Mouse (Mus musculus): ENCODE results near the gene Drg1.

- no peak for TF ChIP-seq CTCF (conservative IDR thresholded peaks at IDR 0.05; ENCODE audit: low read length)
- TF ChIP-seq NANOG (IDR thresholded peaks at IDR 0.05; ENCODE audit: borderline replicate concordance, low read length): no peak
- TF ChIP-seq POU5F1 (IDR thresholded peaks at IDR 0.05; ENCODE audit: borderline replicate concordance, low read length): no peak
Measured at GRCm38 (mm10) chr11:3298813-3299185, 32.6 kb upstream of the Drg1 start.

All from E14TG2a.4 (cell line).